Mouse (Mus musculus) embryonic facial prominence, embryonic 10.5 days (tissue): Measurements from ENCODE around the gene Ddx4. TPM values are rescaled to one million over a fixed set of nuclear protein-coding genes. Genes with fewer than 3 reads are reported as not detected.

Source experiments
- DNase-seq: peaks from one replicate; pipeline ENCODE4 v3.0.0-alpha.2; 2017; ENCODE audit warnings: low spot score
- H3K27ac ChIP-seq: fragments of 300-500 bp; sonication (generic); replicated peaks from 2 replicates; pipeline ENCODE4 v1.5.1; 2016; ENCODE audit warnings: mild to moderate bottlenecking
- H3K27me3 ChIP-seq: fragments of 300-500 bp; sonication (generic); replicated peaks from 2 replicates; pipeline ENCODE4 v1.6.1; 2016; ENCODE audit warnings: low read depth, mild to moderate bottlenecking; ENCODE audit not compliant: poor library complexity, severe bottlenecking
- H3K36me3 ChIP-seq: fragments of 300-500 bp; sonication (generic); replicated peaks from 2 replicates; pipeline ENCODE4 v1.6.1; 2016; ENCODE audit warnings: mild to moderate bottlenecking, moderate library complexity
- H3K4me1 ChIP-seq: fragments of 300-500 bp; sonication (generic); 2 replicates; pipeline ENCODE4 v1.6.1; 2016
- H3K4me3 ChIP-seq: fragments of 300-500 bp; sonication (generic); 2 replicates; pipeline ENCODE4 v1.5.1; 2016; ENCODE audit warnings: mild to moderate bottlenecking, moderate library complexity
- H3K9me3 ChIP-seq: fragments of 300-500 bp; sonication (generic); 2 replicates; pipeline ENCODE4 v1.6.1; 2016; ENCODE audit warnings: mild to moderate bottlenecking
- WGBS: fragments of 180-500 bp; shearing (Covaris S2); methylation state at CpG from one replicate; pipeline ENCODE4 v1.1.7; 2016; 5-methylcytosine and 5-hydroxymethylcytosine counted together
- polyA plus RNA-seq: library from polyadenylated mRNA; unstranded; fragments of >200 nt; fragmentation: Nextera tagmentation; extraction: Ambion mirVana; gene quantifications from 2 replicates; pipeline ENCODE4 v1.2.1, GENCODE M21; 2016

The Ddx4 gene
- polyA plus RNA-seq, result 0.56 and 0.78 TPM in 2 replicates

DNA sequence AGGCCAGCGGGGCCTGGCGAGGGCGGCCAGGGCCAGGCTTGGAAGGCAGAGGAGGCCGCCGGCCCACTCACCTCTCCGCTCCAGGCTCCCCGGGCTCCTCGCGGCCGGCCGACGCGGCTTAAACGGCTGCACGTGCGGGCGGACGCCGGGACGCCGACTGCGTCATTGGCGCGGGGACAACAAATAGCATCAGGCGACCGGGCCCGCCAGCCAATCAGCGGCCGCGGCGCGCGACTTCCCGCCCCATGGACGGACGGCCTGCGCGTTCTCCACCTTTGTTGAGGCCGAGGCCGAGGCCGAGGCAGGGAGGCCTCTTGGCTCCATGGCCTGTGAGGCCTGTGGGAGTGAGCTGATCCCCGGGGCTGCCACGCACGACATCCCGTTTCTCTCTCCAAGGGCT, at the start of gene Ddx4:
Gene Ddx4, minus strand, starts transcription at position 271 of the 400 bp plus-strand sequence.
- Histone ChIP-seq H3K27me3 (peaks cover 5% of the 10 kb centered on the region; the same call in 1 of the 2 replicates), H3K9me3 (peaks cover 11% of the 10 kb centered on the region), H3K36me3 (peaks cover 8% of the 10 kb centered on the region; the same call in 1 of the 2 replicates), H3K27ac (no peak within 1 kb of the TSS), H3K4me3 (peak within 1 kb of the TSS; percentile 22; the same call in 1 of the 2 replicates), H3K4me1 (0 out of 2 replicates have a peak, but pooled peaks cover 5% of the 10 kb centered on the region)
- WGBS, result 71% methylated on average over 45 of the region's 45 CpGs
- no peak for DNase-seq

DNA sequence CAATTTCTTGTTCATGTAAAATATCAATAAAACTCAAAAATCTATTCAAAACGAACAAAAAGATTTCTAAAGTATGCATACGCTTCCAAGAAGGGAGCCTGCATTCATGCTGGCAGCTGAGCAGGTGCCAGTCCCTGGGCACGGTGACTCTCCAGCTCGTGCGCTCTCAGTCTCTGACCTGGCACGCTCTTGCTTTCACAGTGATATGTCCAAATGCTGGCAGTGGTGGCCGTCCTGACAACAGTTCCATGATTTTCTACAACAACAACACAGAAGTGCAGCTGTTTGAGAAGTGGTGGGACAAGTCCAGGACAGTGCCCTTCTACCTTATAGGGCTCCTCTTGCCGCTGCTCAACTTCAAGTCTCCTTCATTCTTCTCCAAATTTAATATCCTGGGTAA, 49.0 kb upstream of the Ddx4 start:
- 87% methylated on average over 8 of the region's 8 CpGs for WGBS

DNA sequence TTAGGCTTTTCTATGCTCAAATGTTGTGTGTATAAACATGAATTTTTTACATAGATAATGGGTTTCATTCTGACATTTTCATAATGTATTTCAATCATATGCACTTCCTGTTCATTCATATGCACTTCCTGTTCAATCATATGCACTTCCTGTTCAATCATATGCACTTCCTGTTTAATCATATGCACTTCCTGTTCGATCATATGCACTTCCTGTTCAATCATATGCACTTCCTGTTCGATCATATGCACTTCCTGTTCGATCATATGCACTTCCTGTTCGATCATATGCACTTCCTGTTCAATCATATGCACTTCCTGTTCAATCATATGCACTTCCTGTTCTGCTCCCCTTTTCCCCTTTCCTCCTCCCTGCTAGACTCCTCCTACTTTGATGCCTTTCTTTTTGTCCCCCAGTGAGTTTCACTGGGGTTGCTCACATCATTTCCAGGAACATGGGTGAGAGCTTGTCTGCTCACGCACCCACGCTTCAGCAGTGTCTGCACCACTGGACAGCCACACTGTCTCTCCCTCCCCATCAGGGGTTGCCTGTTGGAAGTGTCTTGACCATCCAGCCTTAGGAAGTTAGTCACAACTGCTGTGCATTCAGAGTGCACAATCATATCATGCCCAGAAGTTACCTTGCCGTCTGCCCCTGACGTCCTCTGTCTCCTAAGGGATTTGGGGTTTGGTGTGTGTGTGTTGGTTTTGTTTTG, 43.4 kb upstream of the Ddx4 start:
- DNase-seq, result no peak
- Histone ChIP-seq H3K27me3 (no peaks in the 10 kb centered on the region), H3K9me3 (peaks cover 6% of the 10 kb centered on the region), H3K36me3 (peaks cover 20% of the 10 kb centered on the region), H3K4me3 (no peak overlapping the region), H3K27ac (no peak overlapping the region), H3K4me1 (no peaks in the 10 kb centered on the region)
- WGBS, result 91% methylated on average over 8 of the region's 8 CpGs

More for the DNA sequence above, 49.0 kb upstream of the Ddx4 start:
- no peak for DNase-seq
- no peaks in the 10 kb centered on the region for H3K9me3 ChIP-seq
- no peak overlapping the region for H3K4me3 ChIP-seq
- H3K36me3 ChIP-seq, result peaks cover 9% of the 10 kb centered on the region
- H3K27me3 ChIP-seq, result no peaks in the 10 kb centered on the region
- H3K27ac ChIP-seq, result no peak overlapping the region
- no peaks in the 10 kb centered on the region for H3K4me1 ChIP-seq

DNA sequence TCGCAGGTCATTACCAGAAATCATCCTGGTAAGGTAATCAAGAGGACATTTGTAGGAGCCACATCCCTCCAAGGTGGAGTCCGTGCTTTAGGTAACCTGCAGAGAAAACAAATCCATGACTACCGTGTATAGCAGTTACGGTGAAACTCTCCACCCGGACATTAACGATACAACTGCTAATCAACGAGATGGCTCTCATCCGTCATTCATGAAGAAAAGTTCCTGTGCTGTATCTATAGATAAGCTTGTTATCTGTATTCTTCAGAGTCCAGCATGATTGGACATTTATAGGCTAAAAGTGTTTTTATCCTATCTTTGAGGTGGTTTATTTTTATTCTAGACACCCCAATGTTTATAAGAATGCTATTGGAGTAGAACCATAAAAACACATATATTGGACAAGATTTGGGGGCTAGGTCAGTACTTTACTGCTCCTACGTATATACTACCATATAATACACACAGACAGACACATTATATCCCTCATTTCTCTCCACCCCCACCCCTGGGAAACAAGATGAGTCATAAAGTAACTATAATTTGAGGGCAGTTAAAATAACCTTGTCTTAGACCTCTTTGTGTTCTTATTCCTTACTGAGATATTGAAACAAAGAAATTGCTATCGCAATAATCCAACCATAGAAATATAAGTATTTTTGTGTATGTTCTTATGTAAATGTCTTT, 40.7 kb upstream of the Ddx4 start:
- Histone ChIP-seq H3K36me3 (peaks cover 11% of the 10 kb centered on the region), H3K27me3 (no peaks in the 10 kb centered on the region), H3K4me3 (no peak overlapping the region), H3K4me1 (0 out of 2 replicates have a peak, but pooled peaks cover 3% of the 10 kb centered on the region), H3K9me3 (peaks cover 6% of the 10 kb centered on the region), H3K27ac (no peak overlapping the region)
- DNase-seq, result no peak
- WGBS, result 95% methylated on average over 10 of the region's 10 CpGs

GRCm38 (mm10) chr13:112686155-112686554, 33.9 kb upstream of the Ddx4 start:
- H3K36me3 ChIP-seq, result no peaks in the 10 kb centered on the region
- no peaks in the 10 kb centered on the region for H3K9me3 ChIP-seq
- no peak overlapping the region for H3K27ac ChIP-seq
- H3K4me1 ChIP-seq, result 0 out of 2 replicates have a peak, but pooled peaks cover 3% of the 10 kb centered on the region
- H3K4me3 ChIP-seq, result no peak overlapping the region
- no peak for DNase-seq
- 88% methylated on average over 2 of the region's 2 CpGs for WGBS
- H3K27me3 ChIP-seq, result no peaks in the 10 kb centered on the region

DNA sequence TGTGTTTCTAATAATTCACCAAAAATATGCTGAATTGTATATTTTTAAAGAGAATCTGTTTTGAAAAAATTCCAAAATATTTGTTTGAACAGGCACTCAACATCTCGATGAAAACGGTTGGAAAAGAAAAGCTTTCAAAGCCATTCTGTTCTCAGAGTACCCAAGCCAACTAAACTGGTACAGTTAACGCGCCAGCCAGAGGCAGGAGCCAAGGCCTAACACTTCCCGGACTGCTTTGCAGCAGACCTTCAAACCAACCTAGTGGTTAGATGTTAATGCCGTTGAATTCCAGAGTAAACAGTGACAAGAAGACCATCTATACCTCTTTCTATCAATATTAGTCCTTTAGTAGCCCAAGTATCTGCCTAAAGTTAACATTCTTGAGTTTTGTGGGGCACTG, 31.7 kb upstream of the Ddx4 start:
- Histone ChIP-seq H3K4me1 (0 out of 2 replicates have a peak, but pooled peaks cover 3% of the 10 kb centered on the region), H3K27ac (no peak overlapping the region), H3K36me3 (no peaks in the 10 kb centered on the region), H3K9me3 (no peaks in the 10 kb centered on the region), H3K4me3 (no peak overlapping the region), H3K27me3 (no peaks in the 10 kb centered on the region)
- WGBS, result 92% methylated on average over 6 of the region's 6 CpGs
- no peak for DNase-seq

GRCm38 (mm10) chr13:112683312-112683711, 31.0 kb upstream of the Ddx4 start:
- Histone ChIP-seq H3K4me3 (no peak overlapping the region), H3K27me3 (no peaks in the 10 kb centered on the region), H3K36me3 (peaks cover 4% of the 10 kb centered on the region; the same call in 1 of the 2 replicates), H3K4me1 (0 out of 2 replicates have a peak, but pooled peaks cover under 1% of the 10 kb centered on the region), H3K27ac (no peak overlapping the region), H3K9me3 (no peaks in the 10 kb centered on the region)
- no peak for DNase-seq
- WGBS, result 90% methylated on average over 2 of the region's 2 CpGs

GRCm38 (mm10) chr13:112678154-112678553, 25.9 kb upstream of the Ddx4 start:
- Histone ChIP-seq H3K36me3 (peaks cover 9% of the 10 kb centered on the region), H3K4me3 (no peak overlapping the region), H3K9me3 (no peaks in the 10 kb centered on the region), H3K27me3 (no peaks in the 10 kb centered on the region), H3K4me1 (no peaks in the 10 kb centered on the region), H3K27ac (no peak overlapping the region)
- peak; percentile 11 for DNase-seq
- 85% methylated on average over 4 of the region's 4 CpGs for WGBS

DNA sequence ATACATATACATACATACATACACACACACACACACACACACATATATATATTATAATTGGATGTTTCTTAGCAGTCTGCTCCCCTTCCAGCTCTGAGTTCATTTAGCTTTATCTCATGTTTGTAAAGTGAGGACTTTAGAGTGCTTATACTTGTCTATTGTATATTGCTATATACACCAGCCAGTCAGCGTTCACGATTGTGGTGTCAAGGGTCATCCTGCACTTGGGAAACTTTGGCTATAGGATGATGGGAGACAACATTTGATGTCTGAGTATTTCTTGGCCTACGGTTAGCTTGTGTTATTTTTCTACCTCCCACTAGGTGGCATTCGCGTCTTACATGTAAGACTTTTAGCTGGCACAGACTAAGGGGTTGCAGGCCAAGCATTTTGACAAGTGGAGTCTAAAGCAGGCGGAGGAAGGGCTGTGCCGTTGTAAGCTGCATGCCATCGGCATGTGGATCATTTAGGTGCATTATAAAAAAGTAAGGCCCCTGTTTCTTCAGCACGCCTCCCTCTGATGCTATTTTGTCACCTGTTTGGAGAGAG, 21.7 kb upstream of the Ddx4 start:
- WGBS, result 21% methylated on average over 9 of the region's 9 CpGs
- DNase-seq, result peak; percentile 60

GRCm38 (mm10) chr13:112672797-112673196, 20.5 kb upstream of the Ddx4 start:
- 85% methylated on average over 6 of the region's 6 CpGs for WGBS
- DNase-seq, result no peak

More for the DNA sequence above, 21.7 kb upstream of the Ddx4 start:
- no peaks in the 10 kb centered on the region for H3K9me3 ChIP-seq
- no peak overlapping the region for H3K4me3 ChIP-seq
- no peaks in the 10 kb centered on the region for H3K4me1 ChIP-seq
- peaks cover 16% of the 10 kb centered on the region for H3K36me3 ChIP-seq
- H3K27me3 ChIP-seq, result no peaks in the 10 kb centered on the region
- H3K27ac ChIP-seq, result no peak overlapping the region

DNA sequence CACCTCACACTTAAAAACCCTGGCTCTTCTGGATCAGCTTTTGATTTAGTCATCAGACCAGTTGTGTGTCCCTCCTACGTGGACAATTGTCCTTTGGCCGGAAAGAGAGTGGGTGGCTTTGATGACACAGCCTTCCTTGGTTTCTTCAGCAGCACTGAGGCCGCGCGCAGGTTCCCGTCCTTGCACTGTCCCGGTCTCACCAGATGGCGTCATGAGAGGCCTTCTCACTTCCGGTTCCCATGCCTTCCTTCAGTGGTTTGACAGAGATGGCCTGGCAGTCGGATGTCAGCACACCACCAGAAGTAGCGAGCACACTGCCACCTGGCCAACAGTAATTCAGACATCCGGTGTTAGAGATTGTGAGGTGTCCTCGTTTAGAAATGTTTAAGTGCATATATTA, 19.4 kb upstream of the Ddx4 start:
- Histone ChIP-seq H3K27ac (no peak overlapping the region), H3K9me3 (no peaks in the 10 kb centered on the region)
- WGBS, result 74% methylated on average over 13 of the region's 13 CpGs

More at GRCm38 (mm10) chr13:112672797-112673196, 20.5 kb upstream of the Ddx4 start:
- no peaks in the 10 kb centered on the region for H3K4me1 ChIP-seq
- no peak overlapping the region for H3K4me3 ChIP-seq
- peaks cover 8% of the 10 kb centered on the region; the same call in 1 of the 2 replicates for H3K36me3 ChIP-seq
- no peak overlapping the region for H3K27ac ChIP-seq
- H3K9me3 ChIP-seq, result no peaks in the 10 kb centered on the region
- H3K27me3 ChIP-seq, result no peaks in the 10 kb centered on the region

GRCm38 (mm10) chr13:112667215-112667614, 14.9 kb upstream of the Ddx4 start:
- Histone ChIP-seq H3K27ac (no peak overlapping the region), H3K27me3 (no peaks in the 10 kb centered on the region), H3K9me3 (no peaks in the 10 kb centered on the region), H3K4me1 (no peaks in the 10 kb centered on the region), H3K4me3 (no peak overlapping the region), H3K36me3 (0 out of 2 replicates have a peak, but pooled peaks cover 7% of the 10 kb centered on the region)
- WGBS, result 86% methylated on average over 9 of the region's 9 CpGs
- DNase-seq, result no peak

More for the DNA sequence above, 19.4 kb upstream of the Ddx4 start:
- DNase-seq, result no peak
- H3K4me1 ChIP-seq, result no peaks in the 10 kb centered on the region
- no peaks in the 10 kb centered on the region for H3K27me3 ChIP-seq
- H3K36me3 ChIP-seq, result 0 out of 2 replicates have a peak, but pooled peaks cover 7% of the 10 kb centered on the region
- H3K4me3 ChIP-seq, result no peak overlapping the region
